Mouse (Mus musculus) forelimb bud, embryonic 11.5 days (tissue): ENCODE results near the gene Arhgap6.
A peak's percentile ranks its signal among the peaks of the same experiment; 100 is the strongest.

Experiments used
- DNase-seq: peaks from one replicate; pipeline ENCODE4 v3.0.0-alpha.2; 2012; ENCODE audit warnings: low read depth, low spot score

The Arhgap6 gene

GRCm38 (mm10) chrX:168977776-168978175 is 182.9 kb downstream of the Arhgap6 start:
- DNase-seq = peak; percentile 2

DNA sequence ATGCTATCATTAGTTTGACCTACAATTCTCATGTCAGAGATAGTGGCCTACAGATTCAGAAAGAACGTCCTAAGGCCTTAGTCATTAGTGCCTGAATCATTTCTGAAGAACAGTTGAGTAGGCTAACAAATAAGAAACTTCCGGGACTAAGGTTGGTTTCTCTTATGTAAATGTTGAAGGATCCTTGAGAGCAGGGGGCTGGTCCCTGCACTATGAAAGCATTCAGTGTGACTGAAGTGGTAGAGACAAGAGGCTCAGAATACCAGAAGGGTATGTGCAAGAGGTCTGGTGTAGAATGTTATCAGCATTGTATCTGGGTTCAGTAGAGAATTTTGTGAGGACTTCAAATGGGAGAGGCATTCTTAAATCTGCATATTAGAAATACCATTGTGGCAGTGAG is 185.5 kb downstream of the Arhgap6 start:
- DNase-seq = no peak

GRCm38 (mm10) chrX:169007066-169007465 is 212.2 kb downstream of the Arhgap6 start:
- no peak for DNase-seq

DNA sequence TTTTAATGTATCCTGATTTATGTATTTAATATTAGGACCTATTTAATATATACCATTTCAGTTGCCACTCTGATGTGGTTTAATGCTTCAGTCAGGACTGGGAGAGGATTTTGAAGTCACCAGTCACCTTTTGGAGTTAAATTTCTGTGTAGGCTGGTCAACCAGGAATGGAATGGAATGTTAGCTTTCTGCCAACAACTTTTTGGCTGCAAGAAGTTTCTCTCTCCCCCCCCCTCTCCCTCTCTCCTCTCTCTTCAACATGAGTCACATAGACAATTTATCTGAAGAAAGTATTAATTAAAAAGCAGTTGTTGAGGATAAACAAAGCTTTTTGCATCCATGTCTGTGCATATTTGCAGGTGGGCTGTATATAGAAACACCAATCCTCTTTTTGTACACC is 217.8 kb downstream of the Arhgap6 start:
- no peak for DNase-seq

GRCm38 (mm10) chrX:169034390-169034789 is 239.5 kb downstream of the Arhgap6 start:
- DNase-seq = no peak

DNA sequence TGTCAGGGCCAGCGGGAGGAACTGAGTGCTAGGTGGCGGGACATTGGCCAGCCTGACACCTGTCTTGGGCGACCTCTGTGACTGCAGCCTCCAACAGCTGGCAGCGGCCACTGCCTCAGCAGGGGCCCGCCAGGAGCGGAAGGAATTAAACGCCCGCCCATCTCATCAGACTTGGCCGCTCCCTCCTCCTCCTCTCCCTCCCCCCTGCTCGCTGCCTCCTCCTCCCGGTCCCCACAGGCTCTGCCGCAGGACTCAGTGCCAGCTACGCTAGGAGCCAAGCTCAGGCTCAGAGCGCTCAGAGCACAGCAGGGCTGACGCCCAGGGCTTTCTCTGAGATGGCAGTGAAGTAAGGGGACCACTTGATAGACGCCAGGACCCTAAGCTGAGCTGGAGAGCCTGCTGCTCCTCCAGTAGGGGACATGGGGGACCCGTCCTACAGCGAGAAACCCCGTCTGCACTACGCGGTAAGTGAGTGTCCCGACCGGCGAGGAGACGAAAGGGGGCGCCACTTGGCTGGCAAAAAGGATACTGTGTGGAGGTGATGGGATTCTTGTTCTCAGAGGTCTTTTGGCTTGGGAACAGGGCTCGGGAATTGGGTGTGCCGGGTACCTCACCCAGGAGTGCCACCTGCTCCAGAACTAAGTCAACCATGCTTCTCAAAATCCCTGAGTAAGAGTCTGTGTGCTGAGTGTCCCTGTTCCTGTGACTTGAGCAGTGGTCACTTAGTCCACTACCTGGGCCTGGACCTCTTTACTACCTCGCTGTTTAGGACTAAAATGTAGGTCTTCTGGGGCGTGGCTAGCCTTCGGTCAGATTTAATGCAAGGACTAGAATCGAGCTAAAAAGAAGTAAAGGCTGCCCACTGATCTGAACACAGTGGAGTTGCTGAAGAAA is 241.8 kb downstream of the Arhgap6 start:
- DNase-seq = peak; percentile 50

DNA sequence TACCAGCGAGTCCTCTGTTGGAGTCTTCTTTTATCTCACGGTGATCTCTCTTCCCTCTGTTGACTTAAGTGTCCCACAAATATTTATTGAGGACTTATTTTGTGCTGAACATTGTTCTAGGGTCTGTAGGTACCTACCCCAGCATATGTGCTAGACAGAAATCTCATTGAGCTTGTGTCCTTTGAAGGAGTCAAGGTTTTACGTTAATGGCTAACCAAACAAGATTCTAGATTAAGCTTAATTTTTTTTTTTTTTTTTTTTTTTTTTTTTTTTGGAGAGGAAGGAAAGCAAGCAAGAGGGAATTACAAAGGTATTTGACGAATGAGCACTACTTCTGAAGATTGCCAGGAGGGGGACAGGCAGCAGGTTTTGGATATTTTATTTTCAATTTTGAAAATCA is 242.5 kb downstream of the Arhgap6 start:
- DNase-seq = no peak

- no peak for DNase-seq
Measured at GRCm38 (mm10) chrX:169043872-169044271, 249.0 kb downstream of the Arhgap6 start.

DNA sequence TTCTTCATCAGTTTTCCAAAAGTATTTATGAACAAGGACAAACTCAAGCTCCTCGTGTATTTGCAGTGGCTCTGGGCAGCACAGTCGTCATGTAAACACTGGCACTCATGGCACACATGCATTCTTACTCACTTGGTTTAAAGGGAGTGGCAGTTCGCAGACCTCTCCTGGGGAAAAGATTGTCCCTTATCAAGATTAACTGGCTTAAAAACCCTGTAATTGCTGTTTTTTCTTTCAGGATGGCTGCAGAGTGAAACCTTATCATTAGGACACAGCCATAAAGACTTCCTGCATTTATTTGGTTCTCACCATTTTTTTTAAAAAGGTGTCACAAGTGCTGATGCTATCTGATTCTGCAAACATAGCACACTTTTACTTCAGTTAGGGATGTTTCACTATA is 252.7 kb downstream of the Arhgap6 start:
- DNase-seq = no peak

DNA sequence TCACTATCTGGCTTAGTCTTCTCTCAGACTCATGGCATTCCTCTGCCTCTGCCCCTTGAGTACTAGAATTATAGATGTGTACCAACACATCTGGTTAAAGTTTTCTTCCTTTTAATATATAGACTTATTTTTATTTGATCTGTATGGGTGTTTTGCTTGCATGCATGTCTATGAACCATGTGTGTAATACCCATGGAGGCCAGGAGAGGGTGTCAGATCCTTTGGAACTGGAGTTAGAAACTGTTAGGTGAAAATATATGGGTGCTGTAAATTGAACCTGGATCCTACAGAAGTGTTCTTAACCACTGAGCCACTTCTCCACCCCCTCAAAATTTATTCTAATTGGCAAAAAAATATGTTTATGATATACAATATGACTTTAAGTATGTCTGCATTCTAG is 254.7 kb downstream of the Arhgap6 start:
- DNase-seq = no peak

DNA sequence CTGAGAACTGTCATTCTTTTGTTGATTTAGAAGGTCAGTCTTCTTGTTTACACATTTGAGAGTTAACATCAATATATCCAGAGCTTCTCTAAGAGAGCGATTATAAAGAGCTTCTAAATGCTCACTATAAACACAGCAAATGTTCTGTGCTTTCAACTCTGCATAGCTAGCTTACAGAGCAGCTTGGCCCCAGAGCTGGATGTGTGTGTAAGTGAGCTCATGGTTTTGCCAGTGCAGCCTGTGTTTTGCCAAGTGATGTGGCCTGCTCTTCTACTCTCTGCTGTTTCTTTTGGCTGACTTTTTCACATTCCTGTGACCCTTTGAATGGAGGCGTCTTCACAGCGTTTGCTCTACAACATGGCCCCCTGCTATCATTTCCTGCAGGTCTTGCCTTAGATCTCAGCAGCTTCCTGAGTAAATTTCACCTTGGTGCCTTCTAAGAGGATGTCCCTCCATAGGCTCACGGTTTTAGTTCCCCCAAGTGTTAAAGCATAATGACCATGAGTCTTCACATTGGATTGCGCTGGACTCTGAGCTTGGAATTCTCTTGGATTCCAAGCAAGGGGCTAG is 259.1 kb downstream of the Arhgap6 start:
- no peak for DNase-seq

- DNase-seq = no peak
Measured at GRCm38 (mm10) chrX:169062555-169062954, 267.7 kb downstream of the Arhgap6 start.

GRCm38 (mm10) chrX:169065298-169065697 is 270.4 kb downstream of the Arhgap6 start:
- no peak for DNase-seq

DNA sequence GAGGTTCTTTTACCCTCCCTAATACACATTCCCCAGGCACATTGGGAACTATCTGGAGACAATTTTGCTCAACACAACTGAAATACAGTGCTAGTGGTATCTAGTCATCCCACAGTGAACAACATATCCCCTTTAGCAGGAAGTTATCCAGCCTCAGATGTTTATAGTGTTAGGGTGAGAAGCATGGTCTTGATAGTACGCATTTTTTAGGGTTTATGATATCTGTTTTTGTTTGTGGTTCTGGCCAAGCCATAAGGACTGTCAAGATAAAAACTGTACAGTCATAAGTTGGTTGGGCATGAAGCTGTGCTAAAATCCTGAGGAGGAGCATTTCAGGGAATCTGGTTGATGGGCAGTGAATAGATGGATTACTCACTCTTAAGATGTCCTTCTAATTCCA is 271.0 kb downstream of the Arhgap6 start:
- DNase-seq = no peak

- no peak for DNase-seq
Measured at GRCm38 (mm10) chrX:169075020-169075419, 280.1 kb downstream of the Arhgap6 start.

GRCm38 (mm10) chrX:169081609-169082008 is 286.7 kb downstream of the Arhgap6 start:
- DNase-seq = no peak

DNA sequence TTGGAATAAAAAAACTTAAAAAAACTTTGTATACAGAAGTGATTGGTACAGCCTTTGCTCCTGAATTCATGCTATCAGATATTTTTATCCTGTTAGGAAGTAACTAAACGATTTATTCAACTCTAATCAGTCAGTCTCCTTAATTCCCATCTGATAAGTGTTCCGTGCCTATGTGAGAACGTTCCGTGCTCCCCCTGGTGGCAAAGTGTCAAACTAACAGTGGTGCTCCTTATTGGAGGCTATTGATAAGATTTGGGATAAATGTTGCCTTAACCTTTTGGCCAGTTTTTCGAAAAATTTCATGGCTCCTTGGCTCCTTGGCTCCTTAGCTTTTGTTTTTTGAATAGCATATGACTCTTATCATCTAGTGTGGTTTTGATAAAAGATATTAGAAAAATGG is 291.0 kb downstream of the Arhgap6 start:
- peak; percentile 29 for DNase-seq

GRCm38 (mm10) chrX:169089221-169089620 is 294.3 kb downstream of the Arhgap6 start:
- DNase-seq = no peak

GRCm38 (mm10) chrX:169094601-169095000 is 299.7 kb downstream of the Arhgap6 start:
- no peak for DNase-seq

- no peak for DNase-seq
Measured at GRCm38 (mm10) chrX:169095584-169095983, 300.7 kb downstream of the Arhgap6 start.

GRCm38 (mm10) chrX:169102665-169103064 is 307.8 kb downstream of the Arhgap6 start:
- no peak for DNase-seq

GRCm38 (mm10) chrX:169106048-169106622 is 311.2 kb downstream of the Arhgap6 start:
- no peak for DNase-seq

- no peak for DNase-seq
Measured at GRCm38 (mm10) chrX:169107372-169107771, 312.5 kb downstream of the Arhgap6 start.
